Mouse (Mus musculus): Measurements from ENCODE around the gene Cfap61.

Gene Cfap61

GRCm38 (mm10) chr2:146134275-146134674, 199.7 kb downstream of the Cfap61 start:
- peak in 1 of 2 experiments; percentile 13 for DNase-seq (ENCODE audit: low read depth in 1 of 2, low spot score in 2 of 2)

DNA sequence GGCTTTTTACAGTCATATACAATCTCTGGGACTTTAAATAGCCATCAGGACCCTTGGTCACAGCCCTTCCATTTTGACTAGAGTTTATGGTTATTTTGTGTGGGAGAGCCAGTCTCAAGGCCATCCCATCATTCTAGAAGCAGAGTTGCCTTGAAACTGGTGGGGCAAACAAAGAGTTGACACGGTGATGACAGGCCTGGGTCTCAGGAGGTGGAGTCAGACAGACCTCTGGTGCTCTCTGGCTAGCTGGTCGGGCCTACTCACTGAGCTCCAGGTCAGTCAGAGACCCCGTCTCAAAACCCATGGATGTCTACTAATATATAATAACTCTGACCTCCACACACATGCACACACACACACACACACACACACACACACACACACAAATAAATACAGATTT, 206.1 kb downstream of the Cfap61 start:
- DNase-seq (ENCODE audit: low read depth in 1 of 2, low spot score in 2 of 2), result no peak

DNA sequence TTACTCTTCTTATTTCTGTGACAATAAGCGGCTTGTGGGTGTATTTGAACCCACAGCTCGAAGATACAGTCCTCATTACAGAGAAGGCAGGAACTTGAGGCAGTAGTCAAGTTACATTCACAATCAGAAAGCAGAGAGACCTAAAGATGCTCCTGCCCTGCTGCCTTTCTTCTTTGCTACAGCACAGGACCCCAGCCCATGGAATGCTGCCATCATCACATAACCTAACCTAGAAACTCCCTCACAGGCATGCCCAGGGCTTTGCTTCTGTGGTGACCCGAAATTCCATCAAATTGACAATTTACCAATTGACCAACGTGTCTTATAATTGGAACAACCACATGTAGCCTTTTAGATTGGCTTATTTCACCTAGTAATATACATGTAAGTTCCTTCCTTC, 212.7 kb downstream of the Cfap61 start:
- DNase-seq (ENCODE audit: low read depth in 1 of 2, low spot score in 2 of 2), result no peak

DNA sequence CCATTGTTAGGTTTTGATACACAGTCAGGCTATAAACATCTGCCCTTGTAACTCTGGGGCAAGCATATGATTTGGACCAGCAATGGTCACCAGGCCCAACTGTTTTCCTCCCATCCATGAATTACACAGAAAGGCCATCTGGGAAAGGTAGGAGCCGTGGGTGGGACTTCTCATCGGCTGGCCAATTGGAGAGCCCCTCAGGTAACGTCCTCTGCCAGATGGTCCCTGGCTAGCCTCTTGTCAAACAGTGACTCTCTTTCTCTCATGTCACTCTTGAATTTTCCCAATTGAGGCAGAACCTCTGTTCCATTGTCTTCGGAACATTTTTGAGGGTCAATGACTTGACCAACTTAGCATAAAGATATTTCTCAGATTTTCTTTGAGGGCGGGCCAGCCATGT, 213.2 kb downstream of the Cfap61 start:
- no peak for DNase-seq (ENCODE audit: low read depth in 1 of 2, low spot score in 2 of 2)

DNA sequence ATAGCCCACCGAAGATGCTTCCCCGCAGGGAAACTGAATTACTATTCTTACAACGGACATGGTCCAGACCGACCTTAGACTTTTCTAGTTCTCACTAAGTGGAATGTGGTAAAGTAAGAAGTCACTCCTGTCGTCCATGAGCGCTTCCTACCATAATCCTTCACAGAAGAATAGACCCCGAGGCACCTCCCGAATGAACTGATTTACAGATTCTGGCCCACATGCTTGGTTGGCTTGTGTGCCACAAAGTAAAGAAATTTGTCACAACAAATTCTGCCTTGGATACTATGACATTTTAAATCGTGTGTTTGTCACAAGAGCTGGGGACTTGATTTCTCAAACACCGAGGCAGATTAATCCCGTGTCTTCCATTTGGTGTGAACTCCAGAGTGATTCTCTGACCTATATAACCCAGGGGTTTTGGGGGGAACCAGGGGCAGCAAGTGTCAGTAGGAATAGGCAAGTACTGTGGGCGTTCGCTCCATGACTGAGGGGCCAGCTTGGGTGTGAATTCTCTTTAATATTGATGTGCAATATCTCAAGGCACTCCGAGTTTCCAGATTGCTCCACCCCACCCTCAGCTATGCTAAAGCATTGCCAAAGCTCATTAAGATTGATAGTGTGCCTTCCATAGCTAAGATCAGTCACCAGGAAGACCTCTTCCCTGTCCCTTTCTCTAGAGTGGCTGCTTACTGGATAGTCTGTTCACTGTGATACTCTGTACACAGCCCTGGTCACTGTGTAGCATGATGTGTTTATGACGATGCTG, 214.8 kb downstream of the Cfap61 start:
- DNase-seq (ENCODE audit: low read depth in 1 of 2, low spot score in 2 of 2), result no peak

GRCm38 (mm10) chr2:146168017-146168803, 233.6 kb downstream of the Cfap61 start:
- DNase-seq (ENCODE audit: low read depth in 1 of 2, low spot score in 2 of 2), result no peak

- DNase-seq (ENCODE audit: low read depth in 1 of 2, low spot score in 2 of 2), result no peak
Measured at GRCm38 (mm10) chr2:146169492-146169891, 234.9 kb downstream of the Cfap61 start.

- no peak for DNase-seq (ENCODE audit: low read depth in 1 of 2, low spot score in 2 of 2)
Measured at GRCm38 (mm10) chr2:146172106-146172505, 237.5 kb downstream of the Cfap61 start.

- no peak for DNase-seq (ENCODE audit: low read depth in 1 of 2, low spot score in 2 of 2)
Measured at GRCm38 (mm10) chr2:146174173-146174572, 239.6 kb downstream of the Cfap61 start.

GRCm38 (mm10) chr2:146178718-146179117, 244.1 kb downstream of the Cfap61 start:
- DNase-seq (ENCODE audit: low read depth in 1 of 2, low spot score in 2 of 2), result no peak

DNA sequence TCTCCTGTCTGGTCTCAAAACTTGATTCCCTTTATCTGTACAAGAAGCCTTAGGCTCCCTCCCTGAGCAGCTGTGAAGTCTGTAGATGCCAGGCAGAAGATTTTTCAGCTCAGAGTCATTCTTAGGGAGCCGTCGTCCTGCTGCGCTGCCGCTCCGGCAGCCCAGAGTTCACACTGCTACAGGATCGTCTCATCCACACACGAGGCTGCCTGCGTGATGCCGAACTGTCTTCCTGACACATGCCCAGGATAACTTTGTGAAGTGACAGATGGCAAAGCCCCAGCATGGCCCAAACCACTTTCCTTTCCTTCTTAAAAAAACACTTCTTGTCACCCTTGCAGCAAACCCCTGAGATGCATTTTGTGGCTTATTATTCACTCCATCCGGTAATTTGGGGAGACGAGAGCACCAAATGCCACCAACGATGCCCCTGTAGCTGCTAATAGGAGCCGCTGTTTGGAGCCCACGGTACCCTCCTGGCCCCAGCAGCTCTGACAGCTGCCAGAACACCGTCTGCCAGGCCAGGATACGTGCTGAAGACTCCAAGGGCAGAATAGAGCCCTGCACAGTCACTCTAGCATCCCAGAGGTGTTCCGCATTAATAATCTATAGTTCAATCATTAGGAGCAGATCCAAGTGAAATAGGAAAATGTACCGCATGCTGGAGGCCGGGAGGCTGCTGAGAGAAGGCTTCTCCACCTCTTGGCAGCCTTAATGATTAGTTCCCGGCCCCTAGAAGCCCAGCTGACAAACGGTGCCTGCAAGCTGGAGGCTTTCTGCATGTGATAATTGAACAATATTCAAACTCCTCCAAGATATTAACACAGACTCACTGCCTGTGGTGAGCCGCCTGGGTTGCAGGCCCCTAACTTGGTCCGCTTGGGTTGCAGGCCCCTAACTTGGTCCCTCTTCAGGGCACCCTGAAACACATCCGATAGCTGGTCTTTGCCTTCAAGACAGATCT, 249.5 kb downstream of the Cfap61 start:
- DNase-seq (ENCODE audit: low read depth in 1 of 2, low spot score in 2 of 2), result no peak

DNA sequence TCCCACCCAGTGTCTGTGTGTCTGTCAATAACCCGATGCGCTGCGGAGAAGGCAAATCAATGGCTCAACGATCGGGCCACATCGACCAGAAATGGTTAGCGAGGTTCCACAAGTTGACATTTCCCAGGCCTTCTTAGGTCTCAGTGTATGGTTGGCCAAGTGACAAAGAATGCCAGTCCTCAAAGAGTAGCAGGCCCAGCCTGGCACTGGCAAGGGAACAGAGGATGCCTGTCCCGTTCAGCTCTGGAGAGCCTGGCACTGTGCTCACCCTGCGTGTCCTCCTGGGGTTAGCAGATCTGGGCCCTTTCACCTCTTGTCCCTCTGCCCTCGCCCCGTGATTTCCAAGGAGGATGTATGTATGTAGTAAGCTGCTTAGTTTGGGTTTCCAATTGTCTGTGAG, 261.5 kb downstream of the Cfap61 start:
- no peak for DNase-seq (ENCODE audit: low read depth in 1 of 2, low spot score in 2 of 2)

DNA sequence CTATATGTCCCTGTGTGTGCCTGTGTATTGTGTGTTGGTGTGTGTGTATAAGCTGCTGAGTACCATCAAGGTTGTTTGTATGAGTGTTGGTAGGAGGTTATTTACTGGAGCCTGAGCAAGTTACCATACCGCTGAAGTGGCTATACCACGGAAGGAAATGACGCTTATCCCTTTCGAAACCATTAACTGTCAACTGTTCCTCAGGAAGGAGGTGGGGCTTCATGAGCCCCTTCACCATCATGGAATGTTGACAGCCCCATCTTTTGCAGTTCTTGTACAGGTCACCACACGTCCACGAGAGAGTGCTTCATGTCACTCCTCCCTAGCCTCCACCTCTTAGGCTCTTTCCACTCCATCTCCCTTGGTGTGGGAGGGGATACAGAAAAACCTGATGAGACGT, 263.4 kb downstream of the Cfap61 start:
- no peak for DNase-seq (ENCODE audit: low read depth in 1 of 2, low spot score in 2 of 2)

GRCm38 (mm10) chr2:146210968-146211367, 276.4 kb downstream of the Cfap61 start:
- DNase-seq (ENCODE audit: low read depth in 1 of 2, low spot score in 2 of 2), result no peak

GRCm38 (mm10) chr2:146214715-146215114, 280.1 kb downstream of the Cfap61 start:
- no peak for DNase-seq (ENCODE audit: low read depth in 1 of 2, low spot score in 2 of 2)

- DNase-seq (ENCODE audit: low read depth in 1 of 2, low spot score in 2 of 2), result no peak
Measured at GRCm38 (mm10) chr2:146216111-146217064, 281.8 kb downstream of the Cfap61 start.

DNA sequence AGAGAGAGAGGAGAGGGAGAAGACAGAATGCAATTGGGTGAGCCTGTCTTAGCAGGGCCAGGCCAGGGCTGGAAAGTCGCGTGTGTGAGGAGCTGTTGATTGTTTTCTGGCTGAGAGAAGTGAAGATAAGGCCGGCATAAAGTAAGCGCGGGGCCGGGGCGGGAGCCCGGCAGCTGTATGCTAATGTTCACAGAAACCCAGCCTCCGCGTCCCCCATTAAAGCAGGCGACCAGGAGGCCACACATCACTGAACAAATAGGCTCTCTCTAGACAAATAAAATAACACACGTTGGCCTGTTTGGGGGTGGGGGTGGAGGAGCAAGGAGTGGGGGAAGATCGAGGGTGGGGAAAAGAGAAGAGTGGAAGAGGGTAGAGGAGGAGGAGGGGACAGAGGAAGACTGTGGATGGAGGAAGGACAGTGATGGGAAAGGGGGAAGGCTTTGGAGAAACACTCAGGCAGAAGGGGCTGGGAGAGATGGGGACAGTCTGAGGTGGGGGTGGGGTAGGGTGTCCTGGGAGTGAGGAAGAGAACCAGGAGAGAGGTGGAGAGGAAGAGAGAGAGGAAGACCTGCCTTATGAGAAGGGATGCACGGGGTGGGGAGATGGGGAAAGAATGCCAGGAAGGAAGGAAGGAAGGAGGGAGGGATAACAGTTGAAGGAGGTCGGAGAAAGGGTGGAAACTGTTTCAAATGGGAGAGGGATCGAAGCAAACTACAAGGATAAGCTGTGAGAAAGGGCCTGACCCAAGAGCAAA, 282.8 kb downstream of the Cfap61 start:
- DNase-seq (ENCODE audit: low read depth in 1 of 2, low spot score in 2 of 2), result no peak

- no peak for DNase-seq (ENCODE audit: low read depth in 1 of 2, low spot score in 2 of 2)
Measured at GRCm38 (mm10) chr2:146218161-146218691, 283.6 kb downstream of the Cfap61 start.

DNA sequence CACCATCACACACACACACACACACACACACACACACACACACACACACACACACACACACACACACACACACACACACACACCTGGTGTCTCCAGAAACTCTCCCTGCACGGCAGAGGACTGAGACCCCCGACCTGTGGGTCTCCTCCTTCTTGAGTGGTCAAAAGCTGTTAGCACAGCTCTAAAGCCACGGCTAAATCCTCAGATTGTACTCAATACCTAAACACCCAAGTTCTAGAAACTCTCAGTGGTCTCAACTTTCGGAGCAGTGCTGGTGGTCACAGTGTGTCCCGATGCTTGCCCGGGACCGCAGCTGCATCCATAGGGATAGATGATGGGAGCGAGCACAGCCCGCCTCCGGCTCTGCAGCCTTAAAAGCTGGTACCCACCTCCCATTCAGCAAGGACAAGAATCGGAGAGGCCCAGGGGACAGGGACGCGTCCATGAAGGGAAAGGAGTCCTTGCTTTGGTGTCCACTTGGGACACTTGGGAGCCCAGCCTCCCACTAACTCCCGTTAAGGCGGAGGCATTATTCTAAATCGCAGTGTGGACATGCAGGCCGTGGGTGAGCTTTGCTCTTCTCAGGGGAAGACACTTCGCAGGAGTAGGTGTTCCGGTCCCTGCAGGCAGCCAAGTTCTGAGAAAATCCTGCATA, 284.4 kb downstream of the Cfap61 start:
- DNase-seq (ENCODE audit: low read depth in 1 of 2, low spot score in 2 of 2), result no peak
